Mouse (Mus musculus) heart, postnatal 0 days (tissue): ENCODE data around the gene Jaml. TPM values are rescaled to one million over a fixed set of nuclear protein-coding genes. Genes with fewer than 3 reads are reported as not detected.
A peak's percentile ranks its signal among the peaks of the same experiment; 100 is the strongest.

ENCODE experiments used
- ATAC-seq: fragments of 200-750 bp; cut with Nextera tagmentation; 2 replicates; pipeline ENCODE4 v1.8.0; 2017; ENCODE audit warnings: low read depth, moderate number of reproducible peaks, moderate library complexity; ENCODE audit not compliant: insufficient read depth
- DNase-seq: peaks from one replicate; pipeline ENCODE4 v3.0.0-alpha.2; 2016; ENCODE audit warnings: low spot score
- H3K27ac ChIP-seq: fragments of 300-500 bp; sonication (generic); 2 replicates; pipeline ENCODE4 v1.5.1; 2014; ENCODE audit warnings: low read depth, mild to moderate bottlenecking
- H3K27me3 ChIP-seq: fragments of 300-500 bp; sonication (generic); 2 replicates; pipeline ENCODE4 v1.6.1; 2014; ENCODE audit warnings: low read length, mixed read lengths; ENCODE audit not compliant: control insufficient read depth, insufficient read depth
- H3K36me3 ChIP-seq: fragments of 300-500 bp; sonication (generic); replicated peaks from 2 replicates; pipeline ENCODE4 v1.6.1; 2014; ENCODE audit warnings: low read length, mixed read lengths; ENCODE audit not compliant: control insufficient read depth, insufficient read depth
- H3K4me1 ChIP-seq: fragments of 300-500 bp; sonication (generic); 2 replicates; pipeline ENCODE4 v1.6.1; 2014; ENCODE audit warnings: antibody characterized with exemption; ENCODE audit not compliant: control insufficient read depth, insufficient read depth
- H3K4me2 ChIP-seq: fragments of 300-500 bp; sonication (generic); 2 replicates; pipeline ENCODE4 v1.6.1; 2014; ENCODE audit warnings: low read depth, mild to moderate bottlenecking, low read length, moderate library complexity
- H3K4me3 ChIP-seq: fragments of 300-500 bp; sonication (generic); 2 replicates; pipeline ENCODE4 v1.5.1; 2014; ENCODE audit warnings: low read depth, low read length
- H3K9ac ChIP-seq: fragments of 300-500 bp; sonication (generic); replicated peaks from 2 replicates; pipeline ENCODE4 v1.6.1; 2014; ENCODE audit warnings: low read depth, low read length, mixed read lengths
- H3K9me3 ChIP-seq: fragments of 300-500 bp; sonication (generic); replicated peaks from 2 replicates; pipeline ENCODE4 v1.6.1; 2016; ENCODE audit warnings: low read length; ENCODE audit not compliant: control insufficient read depth
- CTCF ChIP-seq: IDR thresholded peaks from 2 replicates; pipeline ENCODE4 v1.5.1; 2016; ENCODE audit warnings: antibody characterized with exemption, control low read depth, low read depth
- EP300 ChIP-seq: IDR thresholded peaks from 2 replicates; pipeline ENCODE4 v1.6.1; 2016; ENCODE audit warnings: antibody characterized with exemption, low read depth
- WGBS: fragments of 180-500 bp; shearing (Covaris S2); extraction: QIAGEN DNeasy Blood & Tissue Kit; methylation state at CpG from one replicate; pipeline ENCODE4 v1.1.7; 2014; 5-methylcytosine and 5-hydroxymethylcytosine counted together
- polyA plus RNA-seq: library from polyadenylated mRNA; unstranded; fragments of >200 nt; fragmentation: Nextera tagmentation; extraction: Ambion mirVana; gene quantifications from 2 replicates; pipeline ENCODE4 v1.2.1, GENCODE M21; 2015
- total RNA-seq: library from RNA; depleted of rRNA; stranded (reverse); fragments of >200 nt; gene quantifications from 2 replicates; pipeline ENCODE4 v1.2.3, GENCODE M21; 2014; ENCODE audit warnings: low replicate concordance

The Jaml gene
- total and polyA plus RNA-seq, 2 experiments from 2014 or later, result 0.08 TPM; not detected in 1

DNA sequence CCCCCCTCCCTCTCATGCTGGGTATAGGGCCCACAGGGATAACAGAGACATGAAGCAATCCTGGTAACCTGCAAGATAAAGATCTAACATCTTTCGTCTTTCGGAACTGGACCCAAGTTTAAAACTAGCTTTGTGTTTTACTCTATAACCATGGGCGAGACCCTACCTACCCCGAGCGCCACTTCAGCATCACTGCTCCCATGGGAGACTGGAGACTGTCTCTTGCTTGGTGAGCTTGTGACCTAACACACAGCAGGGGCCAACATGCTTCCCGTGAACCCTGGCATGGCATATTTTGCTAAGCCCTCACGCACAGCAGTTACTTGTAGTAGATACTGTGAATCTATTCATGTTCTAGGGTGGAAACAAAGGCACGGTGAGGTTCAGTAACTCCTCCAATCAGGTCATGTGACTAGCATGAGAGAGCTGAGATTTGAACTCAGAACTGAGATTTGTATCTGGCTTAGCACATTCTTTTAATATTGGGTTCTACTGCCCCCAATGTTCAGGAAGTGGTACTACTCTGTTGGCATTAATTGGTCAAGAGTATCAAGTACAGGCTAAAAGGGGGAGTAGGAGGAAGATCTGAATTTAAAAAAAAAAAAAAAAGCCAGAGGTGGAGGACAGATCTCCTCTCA, 40.5 kb downstream of the Jaml start:
- ATAC-seq, result no peak
- Histone ChIP-seq H3K27ac (no peak overlapping the region), H3K36me3 (no peaks in the 10 kb centered on the region), H3K4me2 (no peak overlapping the region), H3K9me3 (no peaks in the 10 kb centered on the region), H3K4me3 (no peak overlapping the region), H3K27me3 (peaks cover 11% of the 10 kb centered on the region; the same call in 1 of the 2 replicates), H3K4me1 (0 out of 2 replicates have a peak, but pooled peaks cover 7% of the 10 kb centered on the region), H3K9ac (no peak overlapping the region)
- TF ChIP-seq EP300, result no peak
- no peak for TF ChIP-seq CTCF
- DNase-seq, result no peak
- WGBS, result 90% methylated on average over 8 of the region's 8 CpGs

DNA sequence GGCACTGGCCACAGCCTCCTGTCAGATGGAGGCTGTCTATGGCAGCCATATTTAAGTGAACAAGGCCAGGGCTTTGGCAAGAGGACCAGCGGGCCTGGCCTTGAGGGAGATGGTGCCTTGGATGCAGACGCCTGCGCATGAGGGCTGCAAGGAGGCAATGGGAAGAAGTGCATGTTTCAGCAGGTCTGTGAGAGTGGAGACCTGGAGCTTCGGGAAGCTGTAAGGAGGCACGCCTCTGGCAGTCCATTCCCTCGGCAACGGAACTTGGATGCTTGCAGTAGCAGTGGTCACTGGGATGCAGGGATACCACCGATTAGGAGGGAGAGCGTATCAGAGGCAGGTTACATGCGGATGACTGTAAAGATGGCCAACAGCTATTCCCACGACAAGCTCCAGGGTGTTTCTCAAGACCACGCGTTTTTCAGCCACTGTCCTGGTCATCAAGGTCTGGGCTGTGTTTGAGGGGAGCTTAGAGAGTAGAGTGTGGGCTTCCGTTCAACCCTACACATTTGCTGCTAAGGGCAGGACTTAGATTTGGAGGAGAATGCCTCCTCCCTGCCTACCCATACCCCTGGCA, 41.1 kb downstream of the Jaml start:
- H3K4me1 ChIP-seq, result 0 out of 2 replicates have a peak, but pooled peaks cover 7% of the 10 kb centered on the region
- H3K27ac ChIP-seq, result no peak overlapping the region
- H3K9ac ChIP-seq, result no peak overlapping the region
- TF ChIP-seq EP300, result no peak
- TF ChIP-seq CTCF, result no peak
- peaks cover 12% of the 10 kb centered on the region; the same call in 1 of the 2 replicates for H3K27me3 ChIP-seq
- DNase-seq (no peak), ATAC-seq (no peak)
- no peaks in the 10 kb centered on the region for H3K9me3 ChIP-seq
- H3K4me3 ChIP-seq, result no peak overlapping the region
- no peak overlapping the region for H3K4me2 ChIP-seq
- no peaks in the 10 kb centered on the region for H3K36me3 ChIP-seq
- 81% methylated on average over 14 of the region's 14 CpGs for WGBS

DNA sequence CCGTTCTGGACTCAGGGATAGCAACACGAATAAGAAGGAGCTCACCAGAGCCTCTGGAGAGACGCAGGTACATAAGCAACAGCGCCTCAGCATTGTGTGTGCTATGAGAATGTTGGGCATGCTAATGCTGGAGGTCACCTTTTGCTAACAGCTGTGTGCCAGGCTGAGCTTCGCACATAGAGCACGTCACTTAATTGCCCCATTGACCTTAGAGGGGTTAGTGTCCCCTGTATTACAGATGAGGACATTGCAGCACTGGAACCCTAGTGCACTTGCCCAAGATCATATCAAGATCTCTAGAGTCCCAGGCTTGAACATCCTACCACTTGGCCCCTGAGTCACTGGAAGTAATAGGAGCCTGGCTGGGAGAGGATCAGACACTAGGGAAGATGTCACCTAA, 41.6 kb downstream of the Jaml start:
- no peaks in the 10 kb centered on the region for H3K9me3 ChIP-seq
- DNase-seq (no peak), ATAC-seq (no peak)
- no peak overlapping the region for H3K4me2 ChIP-seq
- no peak overlapping the region for H3K9ac ChIP-seq
- WGBS, result 84% methylated on average over 6 of the region's 6 CpGs
- peaks cover 9% of the 10 kb centered on the region; the same call in 1 of the 2 replicates for H3K27me3 ChIP-seq
- TF ChIP-seq EP300 (no peak), CTCF (no peak)
- H3K36me3 ChIP-seq, result no peaks in the 10 kb centered on the region
- H3K4me3 ChIP-seq, result no peak overlapping the region
- no peak overlapping the region for H3K27ac ChIP-seq
- 0 out of 2 replicates have a peak, but pooled peaks cover 7% of the 10 kb centered on the region for H3K4me1 ChIP-seq

DNA sequence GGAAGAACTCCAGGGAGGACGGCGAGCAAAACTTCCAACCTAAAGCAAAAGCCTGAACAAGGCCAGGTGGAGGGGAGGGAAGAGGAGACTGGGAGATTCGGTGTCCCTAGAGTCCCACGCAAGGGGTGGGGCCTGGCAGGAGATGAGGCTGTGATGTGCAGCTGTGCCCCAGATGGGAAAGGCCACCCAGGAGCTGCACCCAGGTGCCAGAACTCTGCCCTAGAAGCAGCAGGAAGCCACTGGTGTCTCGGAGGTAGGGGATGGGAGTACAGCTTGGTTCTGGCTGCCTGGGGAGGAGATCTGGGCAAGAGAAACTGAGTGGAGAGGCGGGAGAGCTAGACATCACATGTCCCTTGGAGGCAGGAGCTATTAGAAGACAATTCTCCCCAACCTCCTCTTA, 42.0 kb downstream of the Jaml start:
- Histone ChIP-seq H3K27ac (no peak overlapping the region), H3K9ac (no peak overlapping the region), H3K36me3 (no peaks in the 10 kb centered on the region), H3K4me2 (no peak overlapping the region), H3K9me3 (no peaks in the 10 kb centered on the region), H3K4me1 (0 out of 2 replicates have a peak, but pooled peaks cover 7% of the 10 kb centered on the region), H3K4me3 (no peak overlapping the region), H3K27me3 (0 out of 2 replicates have a peak, but pooled peaks cover 8% of the 10 kb centered on the region)
- WGBS, result 51% methylated on average over 6 of the region's 6 CpGs
- no peak for DNase-seq
- TF ChIP-seq CTCF (no peak), EP300 (no peak)
- ATAC-seq, result no peak

DNA sequence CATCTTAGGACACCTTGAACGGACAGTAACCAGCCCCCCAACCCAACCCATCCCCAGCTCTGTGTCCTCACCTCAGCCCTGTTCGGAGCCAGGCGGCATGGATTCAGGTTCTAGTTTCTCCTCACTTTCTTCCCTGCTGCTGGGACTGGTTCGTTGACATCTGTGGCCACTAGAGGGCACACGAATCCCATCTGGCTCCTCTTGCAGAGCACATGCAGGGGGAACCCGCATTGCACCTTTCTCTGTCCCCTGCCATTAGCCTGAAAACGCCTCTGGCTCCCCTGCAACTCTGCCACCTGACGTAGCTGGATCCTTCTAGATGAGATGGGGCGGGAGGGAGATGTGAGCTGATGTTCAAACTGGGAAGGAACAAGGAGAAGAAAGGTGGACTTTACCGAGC, 42.8 kb downstream of the Jaml start:
- no peaks in the 10 kb centered on the region for H3K9me3 ChIP-seq
- peak overlapping the region; percentile 14; the same call in 1 of the 2 replicates for H3K4me3 ChIP-seq
- 3% methylated on average over 10 of the region's 10 CpGs for WGBS
- 0 out of 2 replicates have a peak, but pooled peaks cover 9% of the 10 kb centered on the region for H3K27me3 ChIP-seq
- H3K4me1 ChIP-seq, result 0 out of 2 replicates have a peak, but pooled peaks cover 7% of the 10 kb centered on the region
- no peaks in the 10 kb centered on the region for H3K36me3 ChIP-seq
- ATAC-seq (peak; percentile 45), DNase-seq (peak; percentile 72)
- no peak overlapping the region for H3K27ac ChIP-seq
- H3K9ac ChIP-seq, result no peak overlapping the region; the same call in 1 of the 2 replicates
- TF ChIP-seq EP300, result no peak
- peak; percentile 90 for TF ChIP-seq CTCF
- peak overlapping the region; percentile 49 for H3K4me2 ChIP-seq
